Mouse (Mus musculus): ENCODE measurements around the gene Zbtb7b. TPM values are rescaled to one million over a fixed set of nuclear protein-coding genes. Genes with fewer than 3 reads are reported as not detected.
"Not testable (repeated sequence)": the region's sequence is repeated elsewhere in the genome, so short reads cannot be mapped to it uniquely, and the experiment has no call there.

The Zbtb7b gene
- polyA plus RNA-seq, 1 experiment, result 35.1 TPM

DNA sequence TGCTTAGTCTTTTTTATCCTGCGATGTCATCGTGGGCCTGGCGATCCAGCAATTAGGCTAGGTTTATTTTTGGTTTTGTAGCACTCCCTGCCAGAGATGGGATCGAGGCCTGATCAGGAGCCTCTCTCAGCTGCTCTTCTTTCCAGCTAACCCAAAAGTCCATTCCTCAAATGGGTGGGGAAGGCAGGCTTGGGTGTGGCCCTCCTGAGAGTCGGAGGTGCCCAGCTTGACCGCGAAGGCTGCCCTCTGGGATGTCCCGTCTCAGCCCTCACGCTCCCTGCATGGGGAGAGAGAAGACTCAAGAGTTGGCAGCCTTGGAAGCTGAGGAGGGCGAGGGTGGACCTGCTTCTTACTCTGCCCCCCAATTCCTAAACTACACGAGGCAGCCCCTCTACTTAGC is 40.0 kb upstream of the Zbtb7b start:
- no peak overlapping the region for H3K4me3 ChIP-seq (ENCODE audit: low read depth, low read length)
- H3K27ac ChIP-seq (ENCODE audit: insufficient read depth, low read length), result peak overlapping the region; percentile 7; the same call in 1 of the 2 replicates
- 0 out of 2 replicates have a peak, but pooled peaks have one; percentile 25 for TF ChIP-seq EP300 (IDR thresholded peaks at IDR 0.05; ENCODE audit: insufficient read depth, low read depth, low read length)
- no peak for TF ChIP-seq CTCF (IDR thresholded peaks at IDR 0.05; ENCODE audit: low read depth, low read length)

DNA sequence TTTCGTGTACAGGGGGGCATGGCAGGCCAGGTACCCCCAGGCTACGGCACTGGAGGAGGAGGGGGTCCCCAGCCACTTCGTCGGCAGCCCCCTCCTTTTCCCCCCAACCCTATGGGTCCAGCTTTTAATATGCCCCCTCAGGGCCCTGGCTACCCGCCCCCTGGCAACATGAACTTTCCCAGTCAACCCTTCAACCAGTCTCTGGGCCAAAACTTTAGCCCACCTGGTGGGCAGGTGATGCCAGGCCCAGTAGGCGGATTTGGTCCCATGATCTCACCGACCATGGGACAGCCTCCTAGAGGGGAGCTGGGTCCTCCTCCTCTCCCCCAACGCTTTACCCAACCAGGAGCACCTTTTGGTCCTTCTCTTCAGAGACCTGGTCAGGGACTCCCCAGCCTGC is 38.0 kb upstream of the Zbtb7b start:
- H3K27ac ChIP-seq (ENCODE audit: insufficient read depth, low read length), result no peak overlapping the region
- no peak overlapping the region for H3K4me3 ChIP-seq (ENCODE audit: low read depth, low read length)
- no peaks in the 10 kb centered on the region for H3K27me3 ChIP-seq (ENCODE audit: control insufficient read depth, insufficient read depth, low read length, poor library complexity, severe bottlenecking)
- H3K9ac ChIP-seq (ENCODE audit: low read depth, poor library complexity, severe bottlenecking), result no peak overlapping the region
- TF ChIP-seq POLR2A (IDR thresholded peaks at IDR 0.05; ENCODE audit: insufficient read depth, low read length), result no peak
- no peak for TF ChIP-seq CTCF (IDR thresholded peaks at IDR 0.05; ENCODE audit: low read depth, low read length)
- no peak for TF ChIP-seq EP300 (IDR thresholded peaks at IDR 0.05; ENCODE audit: insufficient read depth, low read depth, low read length)
- peaks cover 5% of the 10 kb centered on the region for H3K4me1 ChIP-seq (ENCODE audit: control insufficient read depth, insufficient read depth, low read length)
- no peaks in the 10 kb centered on the region for H3K9me3 ChIP-seq (replicated peaks; ENCODE audit: control insufficient read depth, insufficient read depth, low read length, poor library complexity, severe bottlenecking)
- peaks cover 15% of the 10 kb centered on the region for H3K36me3 ChIP-seq (ENCODE audit: control insufficient read depth, insufficient read depth, low read length, poor library complexity, severe bottlenecking)

More for the DNA sequence above, 40.0 kb upstream of the Zbtb7b start:
- Histone ChIP-seq H3K36me3 (ENCODE audit: control insufficient read depth, insufficient read depth, low read length, poor library complexity, severe bottlenecking) (peaks cover 10% of the 10 kb centered on the region), H3K27me3 (ENCODE audit: control insufficient read depth, insufficient read depth, low read length, poor library complexity, severe bottlenecking) (no peaks in the 10 kb centered on the region), H3K9ac (ENCODE audit: low read depth, poor library complexity, severe bottlenecking) (no peak overlapping the region), H3K9me3 (replicated peaks; ENCODE audit: control insufficient read depth, insufficient read depth, low read length, poor library complexity, severe bottlenecking) (no peaks in the 10 kb centered on the region), H3K4me1 (ENCODE audit: control insufficient read depth, insufficient read depth, low read length) (peaks cover 5% of the 10 kb centered on the region)

GRCm38 (mm10) chr3:89430171-89431159 is 35.9 kb upstream of the Zbtb7b start, which contains the start of gene Pygo2:
Gene Pygo2 (plus strand): TSS chr3:89430214.
- no peaks in the 10 kb centered on the region for H3K9me3 ChIP-seq (replicated peaks; ENCODE audit: control insufficient read depth, insufficient read depth, low read length, poor library complexity, severe bottlenecking)
- H3K27ac ChIP-seq (ENCODE audit: insufficient read depth, low read length), result peak within 1 kb of the TSS; percentile 10; the same call in 1 of the 2 replicates
- peak within 1 kb of the TSS; percentile 80 for H3K9ac ChIP-seq (ENCODE audit: low read depth, poor library complexity, severe bottlenecking)
- H3K4me1 ChIP-seq (ENCODE audit: control insufficient read depth, insufficient read depth, low read length), result no peaks in the 10 kb centered on the region
- H3K36me3 ChIP-seq (ENCODE audit: control insufficient read depth, insufficient read depth, low read length, poor library complexity, severe bottlenecking), result peaks cover 22% of the 10 kb centered on the region
- TF ChIP-seq POLR2A (IDR thresholded peaks at IDR 0.05; ENCODE audit: insufficient read depth, low read length) (peak; percentile 72), EP300 (IDR thresholded peaks at IDR 0.05; ENCODE audit: insufficient read depth, low read depth, low read length) (0 out of 2 replicates have a peak, but pooled peaks have one; percentile 21), CTCF (IDR thresholded peaks at IDR 0.05; ENCODE audit: low read depth, low read length) (no peak)
- H3K27me3 ChIP-seq (ENCODE audit: control insufficient read depth, insufficient read depth, low read length, poor library complexity, severe bottlenecking), result no peaks in the 10 kb centered on the region
- peak within 1 kb of the TSS; percentile 78 for H3K4me3 ChIP-seq (ENCODE audit: low read depth, low read length)

DNA sequence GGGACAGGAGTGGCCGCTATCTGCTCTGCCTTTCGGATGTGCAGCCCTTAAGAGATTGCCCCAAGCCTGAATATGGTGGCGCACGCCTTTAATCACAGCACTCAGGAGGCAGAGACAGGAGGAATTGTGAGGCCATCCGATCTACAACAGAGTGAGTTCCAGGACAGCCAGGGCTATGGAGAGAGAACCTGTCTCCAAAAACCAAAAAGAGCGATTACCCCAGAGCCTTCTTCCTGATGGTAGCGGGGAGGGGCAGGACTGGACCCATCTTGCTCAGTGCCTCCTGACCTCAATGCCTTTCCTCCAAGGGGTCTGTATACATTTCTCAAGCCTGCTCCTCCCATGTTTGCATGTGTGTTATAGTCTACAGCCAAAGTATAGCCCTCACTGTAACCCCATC is 34.4 kb upstream of the Zbtb7b start:
- H3K9me3 ChIP-seq (replicated peaks; ENCODE audit: control insufficient read depth, insufficient read depth, low read length, poor library complexity, severe bottlenecking); H3K9ac ChIP-seq (ENCODE audit: low read depth, poor library complexity, severe bottlenecking); H3K4me3 ChIP-seq (ENCODE audit: low read depth, low read length); H3K27me3 ChIP-seq (ENCODE audit: control insufficient read depth, insufficient read depth, low read length, poor library complexity, severe bottlenecking); H3K27ac ChIP-seq (ENCODE audit: insufficient read depth, low read length); H3K4me1 ChIP-seq (ENCODE audit: control insufficient read depth, insufficient read depth, low read length): not testable (repeated sequence)
- peaks cover 24% of the 10 kb centered on the region for H3K36me3 ChIP-seq (ENCODE audit: control insufficient read depth, insufficient read depth, low read length, poor library complexity, severe bottlenecking)

GRCm38 (mm10) chr3:89425876-89426275 is 31.3 kb upstream of the Zbtb7b start:
- Histone ChIP-seq H3K27me3 (ENCODE audit: control insufficient read depth, insufficient read depth, low read length, poor library complexity, severe bottlenecking) (no peaks in the 10 kb centered on the region), H3K4me1 (ENCODE audit: control insufficient read depth, insufficient read depth, low read length) (peaks cover 13% of the 10 kb centered on the region), H3K4me3 (ENCODE audit: low read depth, low read length) (no peak overlapping the region), H3K27ac (ENCODE audit: insufficient read depth, low read length) (no peak overlapping the region), H3K9ac (ENCODE audit: low read depth, poor library complexity, severe bottlenecking) (no peak overlapping the region), H3K36me3 (ENCODE audit: control insufficient read depth, insufficient read depth, low read length, poor library complexity, severe bottlenecking) (peaks cover 16% of the 10 kb centered on the region), H3K9me3 (replicated peaks; ENCODE audit: control insufficient read depth, insufficient read depth, low read length, poor library complexity, severe bottlenecking) (no peaks in the 10 kb centered on the region)
- TF ChIP-seq POLR2A (IDR thresholded peaks at IDR 0.05; ENCODE audit: insufficient read depth, low read length), result no peak
- TF ChIP-seq EP300 (IDR thresholded peaks at IDR 0.05; ENCODE audit: insufficient read depth, low read depth, low read length), result no peak
- TF ChIP-seq CTCF (IDR thresholded peaks at IDR 0.05; ENCODE audit: low read depth, low read length), result no peak

- no peaks in the 10 kb centered on the region for H3K27me3 ChIP-seq (ENCODE audit: control insufficient read depth, insufficient read depth, low read length, poor library complexity, severe bottlenecking)
- H3K27ac ChIP-seq (ENCODE audit: insufficient read depth, low read length), result peak overlapping the region; percentile 12; the same call in 1 of the 2 replicates
- H3K4me1 ChIP-seq (ENCODE audit: control insufficient read depth, insufficient read depth, low read length), result peaks cover 13% of the 10 kb centered on the region
- H3K9me3 ChIP-seq (replicated peaks; ENCODE audit: control insufficient read depth, insufficient read depth, low read length, poor library complexity, severe bottlenecking), result no peaks in the 10 kb centered on the region
- TF ChIP-seq POLR2A (IDR thresholded peaks at IDR 0.05; ENCODE audit: insufficient read depth, low read length), result no peak
- TF ChIP-seq CTCF (IDR thresholded peaks at IDR 0.05; ENCODE audit: low read depth, low read length), result no peak
- TF ChIP-seq EP300 (IDR thresholded peaks at IDR 0.05; ENCODE audit: insufficient read depth, low read depth, low read length), result no peak
- H3K4me3 ChIP-seq (ENCODE audit: low read depth, low read length), result no peak overlapping the region
- H3K36me3 ChIP-seq (ENCODE audit: control insufficient read depth, insufficient read depth, low read length, poor library complexity, severe bottlenecking), result peaks cover 16% of the 10 kb centered on the region
- H3K9ac ChIP-seq (ENCODE audit: low read depth, poor library complexity, severe bottlenecking), result no peak overlapping the region
These were observed 30.6 kb upstream of the Zbtb7b start for GRCm38 (mm10) chr3:89425141-89425525.
